Mouse (Mus musculus): ENCODE data around the gene Gm42674.

Gm42674 gene

GRCm38 (mm10) chr3:90623435-90624071, 21.8 kb downstream of the Gm42674 start:
- DNase-seq (ENCODE audit: extremely low spot score), result peak; percentile 17

GRCm38 (mm10) chr3:90625496-90625895, 23.8 kb downstream of the Gm42674 start:
- no peak for DNase-seq (ENCODE audit: extremely low spot score)

GRCm38 (mm10) chr3:90626266-90627021, 24.7 kb downstream of the Gm42674 start:
- no peak for DNase-seq (ENCODE audit: extremely low spot score)

GRCm38 (mm10) chr3:90627366-90627765, 25.7 kb downstream of the Gm42674 start:
- DNase-seq (ENCODE audit: extremely low spot score), result no peak

- peak; percentile 29 for DNase-seq (ENCODE audit: extremely low spot score)
These were observed 26.1 kb downstream of the Gm42674 start for GRCm38 (mm10) chr3:90627807-90628206.

- DNase-seq (ENCODE audit: extremely low spot score), result no peak
These were observed 27.6 kb downstream of the Gm42674 start for GRCm38 (mm10) chr3:90629298-90629697.

- DNase-seq (ENCODE audit: extremely low spot score), result no peak
These were observed 30.3 kb downstream of the Gm42674 start for GRCm38 (mm10) chr3:90631984-90632383.

- no peak for DNase-seq (ENCODE audit: extremely low spot score)
These were observed 37.0 kb downstream of the Gm42674 start for GRCm38 (mm10) chr3:90638511-90639275.

GRCm38 (mm10) chr3:90639511-90640154, 37.9 kb downstream of the Gm42674 start:
- DNase-seq (ENCODE audit: extremely low spot score), result peak; percentile 23

GRCm38 (mm10) chr3:90640981-90641380, 39.3 kb downstream of the Gm42674 start:
- no peak for DNase-seq (ENCODE audit: extremely low spot score)

- no peak for DNase-seq (ENCODE audit: extremely low spot score)
These were observed 42.5 kb downstream of the Gm42674 start for GRCm38 (mm10) chr3:90644220-90644619.

- DNase-seq (ENCODE audit: extremely low spot score), result no peak
These were observed 45.6 kb downstream of the Gm42674 start for GRCm38 (mm10) chr3:90647291-90647690.

GRCm38 (mm10) chr3:90648981-90649380, 47.3 kb downstream of the Gm42674 start:
- no peak for DNase-seq (ENCODE audit: extremely low spot score)

GRCm38 (mm10) chr3:90649832-90650231, 48.1 kb downstream of the Gm42674 start:
- DNase-seq (ENCODE audit: extremely low spot score), result no peak

GRCm38 (mm10) chr3:90652878-90653508, 51.3 kb downstream of the Gm42674 start:
- DNase-seq (ENCODE audit: extremely low spot score), result peak; percentile 72

- DNase-seq (ENCODE audit: extremely low spot score), result no peak
These were observed 52.0 kb downstream of the Gm42674 start, which contains the start of gene S100a7a for GRCm38 (mm10) chr3:90653717-90654116. Gene S100a7a (plus strand): TSS chr3:90654017.

Measured in embryo, embryonic 9.5 days (tissue).